Mouse (Mus musculus) MEL (cell line): ENCODE results near the gene Abcc1.

Experiments
- CTCF ChIP-seq, 3 experiments: IDR thresholded peaks in 2 of 3; conservative IDR thresholded peaks in 1 of 3; 2 replicates each; pipeline ENCODE4 v1.5.1; 2011 to 2012; ENCODE audit warnings: low read length in 3 of 3, low read depth in 2 of 3, mild to moderate bottlenecking in 2 of 3, improper control_type of control experiment in 1 of 3, inconsistent platforms in 1 of 3, mixed read lengths in 1 of 3, moderate library complexity in 1 of 3; ENCODE audit not compliant: control insufficient read depth in 1 of 3, insufficient read depth in 1 of 3, poor library complexity in 1 of 3, severe bottlenecking in 1 of 3
- MAFK ChIP-seq: IDR thresholded peaks from 2 replicates; pipeline ENCODE4 v1.6.1; 2011; ENCODE audit warnings: low read depth, mild to moderate bottlenecking, low read length, improper control_type of control experiment, borderline replicate concordance
- MEF2A ChIP-seq: IDR thresholded peaks from 2 replicates; pipeline ENCODE4 v1.6.1; 2014; ENCODE audit warnings: low read depth, mild to moderate bottlenecking, inconsistent platforms, low read length, improper control_type of control experiment; ENCODE audit not compliant: poor library complexity, insufficient replicate concordance, severe bottlenecking; ENCODE audit errors: extremely low read depth
- POLR2AphosphoS2 ChIP-seq: IDR thresholded peaks from 2 replicates; pipeline ENCODE4 v1.6.1; 2011; ENCODE audit warnings: low read length, improper control_type of control experiment
- RAD21 ChIP-seq: IDR thresholded peaks from 2 replicates; pipeline ENCODE4 v1.6.1; 2011; ENCODE audit warnings: mild to moderate bottlenecking, low read depth, low read length, improper control_type of control experiment
- ZC3H11A ChIP-seq: IDR thresholded peaks from 2 replicates; pipeline ENCODE4 v1.6.1; 2012; ENCODE audit warnings: low read depth, mild to moderate bottlenecking, inconsistent platforms, low read length, improper control_type of control experiment

GRCm38 (mm10) chr16:14448307-14448706, 86.9 kb downstream of the Abcc1 start:
- no peak for TF ChIP-seq MAFK
- TF ChIP-seq CTCF (IDR thresholded peaks at IDR 0.05 in 2 of 3, conservative IDR thresholded peaks at IDR 0.05 in 1 of 3; ENCODE audit: control insufficient read depth in 1 of 3, insufficient read depth in 1 of 3, low read depth in 2 of 3, low read length in 3 of 3, poor library complexity in 1 of 3, severe bottlenecking in 1 of 3) = no peak
- TF ChIP-seq ZC3H11A = no peak
- no peak for TF ChIP-seq POLR2AphosphoS2
- no peak for TF ChIP-seq RAD21
- TF ChIP-seq MEF2A = no peak
